Mouse (Mus musculus) embryonic facial prominence, embryonic 14.5 days (tissue): ENCODE data around the gene Klhl42. TPM values are rescaled to one million over a fixed set of nuclear protein-coding genes. Genes with fewer than 3 reads are reported as not detected.

ENCODE experiments used
- ATAC-seq: fragments of 200-750 bp; cut with Nextera tagmentation; 2 replicates; pipeline ENCODE4 v1.8.0; 2017; ENCODE audit warnings: low read depth, moderate number of reproducible peaks, moderate TSS enrichment
- DNase-seq: peaks from one replicate; pipeline ENCODE4 v3.0.0-alpha.2; 2015; ENCODE audit warnings: low spot score
- H3K27ac ChIP-seq: fragments of 300-500 bp; sonication (generic); replicated peaks from 2 replicates; pipeline ENCODE4 v1.5.1; 2014; ENCODE audit warnings: low read depth, mild to moderate bottlenecking, low read length, moderate library complexity
- H3K27me3 ChIP-seq: fragments of 300-500 bp; sonication (generic); replicated peaks from 2 replicates; pipeline ENCODE4 v1.6.1; 2014; ENCODE audit warnings: low read length; ENCODE audit not compliant: control insufficient read depth, insufficient read depth
- H3K36me3 ChIP-seq: fragments of 300-500 bp; sonication (generic); 2 replicates; pipeline ENCODE4 v1.6.1; 2014; ENCODE audit warnings: low read length, mixed read lengths; ENCODE audit not compliant: control insufficient read depth, insufficient read depth
- H3K4me1 ChIP-seq: fragments of 300-500 bp; sonication (generic); 2 replicates; pipeline ENCODE4 v1.6.1; 2014; ENCODE audit warnings: antibody characterized with exemption, low read length; ENCODE audit not compliant: control insufficient read depth, insufficient read depth
- H3K4me2 ChIP-seq: fragments of 300-500 bp; sonication (generic); 2 replicates; pipeline ENCODE4 v1.6.1; 2014; ENCODE audit warnings: low read depth, mild to moderate bottlenecking, low read length, moderate library complexity, mixed read lengths
- H3K4me3 ChIP-seq: fragments of 300-500 bp; sonication (generic); 2 replicates; pipeline ENCODE4 v1.5.1; 2014; ENCODE audit warnings: low read depth, mild to moderate bottlenecking, low read length
- H3K9ac ChIP-seq: fragments of 300-500 bp; sonication (generic); 2 replicates; pipeline ENCODE4 v1.6.1; 2014; ENCODE audit warnings: low read depth, mild to moderate bottlenecking, low read length, moderate library complexity, mixed read lengths
- H3K9me3 ChIP-seq: fragments of 300-500 bp; sonication (generic); 2 replicates; pipeline ENCODE4 v1.6.1; 2016; ENCODE audit warnings: low read length; ENCODE audit not compliant: control insufficient read depth
- WGBS: fragments of 180-500 bp; shearing (Covaris S2); extraction: QIAGEN DNeasy Blood & Tissue Kit; methylation state at CpG from one replicate; pipeline ENCODE4 v1.1.7; 2014; 5-methylcytosine and 5-hydroxymethylcytosine counted together
- polyA plus RNA-seq: library from polyadenylated mRNA; unstranded; fragments of >200 nt; fragmentation: Nextera tagmentation; extraction: Ambion mirVana; gene quantifications from 2 replicates; pipeline ENCODE4 v1.2.1, GENCODE M21; 2014

Klhl42 gene
- polyA plus RNA-seq, 1 experiment from 2014 or later = 13.3 TPM

DNA sequence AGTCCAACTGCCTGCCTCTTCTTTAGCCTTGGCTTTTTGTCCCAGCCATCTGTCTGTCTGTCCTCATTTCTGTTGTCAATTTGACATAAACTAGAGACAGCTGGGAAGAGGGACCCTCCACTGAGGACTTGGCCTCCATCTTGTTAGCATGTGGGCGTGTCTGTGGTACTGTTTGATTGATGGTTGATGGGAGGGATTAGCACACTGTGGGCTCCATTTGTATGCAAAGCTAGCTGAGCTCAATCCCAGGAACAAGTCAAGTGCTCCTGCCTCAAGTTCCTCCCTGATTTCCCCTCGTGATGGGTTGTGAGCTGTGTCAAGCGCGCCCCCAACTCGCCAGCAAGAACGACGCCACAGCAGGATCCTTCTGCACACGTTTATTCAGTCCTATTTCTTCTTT, 14.3 kb upstream of the Klhl42 start:
- no peaks in the 10 kb centered on the region for H3K27me3 ChIP-seq
- no peaks in the 10 kb centered on the region for H3K9me3 ChIP-seq
- H3K9ac ChIP-seq = no peak overlapping the region
- WGBS = 77% methylated on average over 8 of the region's 8 CpGs
- no peaks in the 10 kb centered on the region for H3K4me1 ChIP-seq
- H3K27ac ChIP-seq = no peak overlapping the region
- DNase-seq (no peak), ATAC-seq (no peak)
- peaks cover 21% of the 10 kb centered on the region for H3K36me3 ChIP-seq
- no peak overlapping the region for H3K4me3 ChIP-seq
- H3K4me2 ChIP-seq = no peak overlapping the region

DNA sequence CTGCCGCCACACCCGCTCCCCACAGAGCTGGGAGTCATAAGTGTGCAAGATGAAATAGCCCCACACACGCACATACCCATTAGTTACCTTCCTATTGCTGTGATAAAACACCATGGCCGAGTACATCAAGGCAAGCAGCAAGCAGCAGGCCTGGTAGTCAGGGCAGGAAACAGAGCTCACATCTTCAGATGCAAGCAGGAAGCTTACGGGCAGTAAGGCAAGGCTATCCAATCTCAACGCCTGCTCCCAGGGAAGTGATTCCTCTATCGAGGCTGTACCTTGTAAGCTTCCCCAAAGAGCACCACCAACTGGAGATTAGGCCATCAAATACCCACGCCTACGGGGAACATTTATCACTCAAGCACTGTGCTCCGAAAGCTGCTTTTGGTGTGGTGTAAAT, 11.3 kb upstream of the Klhl42 start:
- ATAC-seq (no peak), DNase-seq (no peak)
- H3K4me2 ChIP-seq = no peak overlapping the region
- no peaks in the 10 kb centered on the region for H3K4me1 ChIP-seq
- no peak overlapping the region for H3K9ac ChIP-seq
- 97% methylated on average over 10 of the region's 10 CpGs for WGBS
- no peaks in the 10 kb centered on the region for H3K27me3 ChIP-seq
- H3K36me3 ChIP-seq = peaks cover 6% of the 10 kb centered on the region; the same call in 1 of the 2 replicates
- H3K4me3 ChIP-seq = no peak overlapping the region
- H3K27ac ChIP-seq = no peak overlapping the region
- H3K9me3 ChIP-seq = no peaks in the 10 kb centered on the region

DNA sequence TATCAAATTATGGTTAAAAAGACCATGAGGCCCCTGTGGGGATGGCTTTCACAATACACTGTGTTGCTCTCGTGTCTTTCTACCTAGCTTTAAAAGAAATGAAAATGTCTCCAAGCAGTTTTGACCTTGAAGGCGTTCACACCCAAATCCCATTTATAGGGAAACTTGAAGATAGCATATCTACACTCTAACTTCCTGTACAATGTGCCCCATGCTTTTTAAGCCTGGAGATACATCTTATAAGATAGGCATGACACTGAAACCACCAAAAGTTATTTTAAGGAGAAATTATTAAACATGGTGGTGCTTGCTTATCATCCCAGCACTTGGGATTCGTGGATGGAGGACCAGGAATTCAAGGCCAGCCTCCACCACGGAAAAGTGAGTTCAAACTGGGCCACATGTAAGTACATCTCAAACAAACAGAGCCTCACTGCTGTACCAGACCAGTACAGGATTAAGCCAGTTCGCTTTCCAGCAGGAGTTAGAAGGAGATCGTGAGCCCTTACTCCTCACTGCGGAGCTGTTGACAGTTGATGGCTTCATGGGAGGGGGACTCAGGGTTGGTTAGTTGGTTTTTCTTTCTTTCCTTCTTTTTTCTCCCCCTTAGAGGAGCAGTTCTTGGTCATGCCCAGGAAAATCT, 5.7 kb upstream of the Klhl42 start:
- Histone ChIP-seq H3K36me3 (no peaks in the 10 kb centered on the region), H3K4me3 (no peak overlapping the region), H3K27me3 (no peaks in the 10 kb centered on the region), H3K9ac (no peak overlapping the region), H3K4me2 (no peak overlapping the region), H3K9me3 (no peaks in the 10 kb centered on the region), H3K4me1 (peaks cover 8% of the 10 kb centered on the region; the same call in 1 of the 2 replicates), H3K27ac (no peak overlapping the region)
- 61% methylated on average over 7 of the region's 7 CpGs for WGBS
- ATAC-seq = no peak
- no peak for DNase-seq

DNA sequence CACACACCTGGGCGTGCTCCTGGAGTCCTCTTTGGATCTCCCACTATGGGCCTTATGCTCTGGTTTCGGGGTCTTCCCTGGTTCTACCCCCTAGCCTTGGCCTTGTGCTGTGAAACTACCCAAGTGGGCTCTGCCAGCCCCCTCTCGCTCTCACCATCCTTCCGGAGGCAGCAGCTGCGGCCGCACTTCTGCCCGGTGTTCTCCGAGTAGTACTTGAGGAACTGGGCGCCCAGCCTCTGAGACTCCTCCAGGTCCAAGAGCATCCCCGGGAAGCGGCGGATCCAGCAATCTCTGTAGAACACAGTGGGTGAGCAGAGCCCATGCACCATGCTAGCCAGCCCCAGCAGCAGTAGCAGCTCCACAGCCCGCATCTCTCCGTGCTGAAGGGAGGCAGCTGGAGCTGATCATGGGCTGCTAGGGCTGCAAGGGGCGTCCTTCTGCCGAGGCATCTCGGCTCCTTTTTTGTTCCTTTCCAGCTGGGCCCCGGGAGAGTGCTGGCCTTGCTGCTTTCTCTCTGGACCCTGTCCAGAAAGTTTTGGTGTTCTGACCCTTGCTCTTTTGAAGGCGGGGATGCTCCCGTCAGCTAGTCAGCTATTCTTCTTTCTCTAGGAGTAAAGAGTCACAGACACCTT, 4.5 kb upstream of the Klhl42 start, which contains the start of gene Mansc4:
Gene Mansc4 (minus strand): TSS at position 439 of the 632 bp plus-strand sequence.
- DNase-seq = peak; percentile 63
- H3K36me3 ChIP-seq = no peaks in the 10 kb centered on the region

DNA sequence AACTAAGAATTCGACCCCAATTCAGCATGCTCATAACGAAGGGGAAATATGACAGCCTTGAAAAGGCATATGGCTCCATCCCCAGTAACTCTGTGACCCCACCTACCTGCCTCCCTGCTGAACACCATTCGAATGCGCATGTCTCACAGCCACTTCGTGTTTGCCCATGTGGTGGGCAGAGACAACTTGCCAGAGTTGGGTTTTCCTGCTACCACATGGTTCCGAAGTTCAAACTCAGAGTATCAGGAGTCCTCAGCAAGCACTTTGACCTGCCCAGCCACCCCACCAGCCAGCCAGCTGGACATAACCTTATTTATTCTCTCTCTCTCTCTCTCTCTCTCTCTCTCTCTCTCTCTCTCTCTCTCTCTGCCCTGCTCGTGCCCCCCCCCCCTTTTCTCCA, 3.4 kb upstream of the Klhl42 start:
- Histone ChIP-seq H3K4me3 (no peak overlapping the region), H3K4me1 (peaks cover 17% of the 10 kb centered on the region), H3K36me3 (no peaks in the 10 kb centered on the region), H3K9ac (no peak overlapping the region), H3K27ac (no peak overlapping the region), H3K4me2 (no peak overlapping the region), H3K9me3 (no peaks in the 10 kb centered on the region), H3K27me3 (no peaks in the 10 kb centered on the region)
- no peak for ATAC-seq
- DNase-seq = no peak
- 30% methylated on average over 7 of the region's 7 CpGs for WGBS

More for the DNA sequence above, 4.5 kb upstream of the Klhl42 start, which contains the start of gene Mansc4:
- Histone ChIP-seq H3K9me3 (no peaks in the 10 kb centered on the region), H3K27ac (peak within 1 kb of the TSS; percentile 42; the same call in 1 of the 2 replicates), H3K4me2 (peak within 1 kb of the TSS; percentile 59), H3K27me3 (no peaks in the 10 kb centered on the region), H3K4me3 (peak within 1 kb of the TSS; percentile 29), H3K9ac (peak within 1 kb of the TSS; percentile 58), H3K4me1 (peaks cover 12% of the 10 kb centered on the region)
- ATAC-seq = 0 out of 2 replicates have a peak, but pooled peaks have one; percentile 9
- 8% methylated on average over 18 of the region's 20 CpGs for WGBS

DNA sequence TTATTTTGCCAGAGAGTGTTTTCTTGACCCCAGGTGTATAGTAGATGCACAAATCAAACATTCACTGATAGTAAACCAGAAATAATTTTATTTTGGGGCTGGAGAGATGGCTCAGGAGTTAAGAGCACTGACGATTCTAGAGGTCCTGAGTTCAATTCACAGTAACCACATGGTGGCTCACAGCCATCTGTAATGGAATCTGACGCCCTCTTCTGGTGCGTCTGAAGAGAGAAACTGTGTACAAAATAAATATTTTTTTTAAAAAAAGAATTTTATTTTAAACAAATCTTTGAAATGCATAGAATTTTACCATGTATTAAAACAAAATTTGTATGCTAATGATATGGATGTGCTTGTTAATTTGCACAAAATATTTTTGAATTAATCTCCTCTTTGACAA, 2.7 kb upstream of the Klhl42 start:
- WGBS = 72% methylated on average over 3 of the region's 3 CpGs
- Histone ChIP-seq H3K27me3 (no peaks in the 10 kb centered on the region), H3K36me3 (no peaks in the 10 kb centered on the region), H3K9me3 (no peaks in the 10 kb centered on the region), H3K4me2 (no peak overlapping the region), H3K4me1 (peaks cover 17% of the 10 kb centered on the region), H3K4me3 (no peak overlapping the region), H3K27ac (no peak overlapping the region), H3K9ac (no peak overlapping the region)
- ATAC-seq = no peak
- no peak for DNase-seq

DNA sequence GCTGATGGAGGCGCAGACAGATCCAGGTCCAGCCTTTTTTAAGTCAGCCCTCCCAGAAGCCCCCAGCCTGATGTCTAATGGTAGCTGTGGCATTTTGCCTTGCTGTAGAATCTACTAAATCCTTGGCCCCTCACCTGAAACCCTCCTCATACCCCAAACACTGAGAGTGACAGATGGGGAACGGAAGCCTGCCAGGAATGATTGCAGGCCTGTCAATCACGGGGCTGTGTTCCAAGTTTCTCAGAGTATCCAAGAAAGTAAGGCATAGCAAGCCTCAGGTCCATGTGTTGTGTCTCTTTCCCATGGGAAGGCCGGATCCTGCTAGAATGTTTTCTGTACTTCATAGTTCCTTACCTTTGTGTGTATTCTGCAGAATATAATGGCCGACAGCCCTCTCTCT, 988 bp upstream of the Klhl42 start:
- DNase-seq (no peak), ATAC-seq (no peak)
- H3K9me3 ChIP-seq = no peaks in the 10 kb centered on the region
- H3K9ac ChIP-seq = no peak overlapping the region
- 55% methylated on average over 5 of the region's 5 CpGs for whole genome bisulfite sequencing
- H3K36me3 ChIP-seq = peaks cover 8% of the 10 kb centered on the region; the same call in 1 of the 2 replicates
- no peak overlapping the region for H3K27ac ChIP-seq
- no peaks in the 10 kb centered on the region for H3K27me3 ChIP-seq
- H3K4me1 ChIP-seq = peaks cover 28% of the 10 kb centered on the region
- H3K4me3 ChIP-seq = no peak overlapping the region
- peak overlapping the region; percentile 96; the same call in 1 of the 2 replicates for H3K4me2 ChIP-seq

DNA sequence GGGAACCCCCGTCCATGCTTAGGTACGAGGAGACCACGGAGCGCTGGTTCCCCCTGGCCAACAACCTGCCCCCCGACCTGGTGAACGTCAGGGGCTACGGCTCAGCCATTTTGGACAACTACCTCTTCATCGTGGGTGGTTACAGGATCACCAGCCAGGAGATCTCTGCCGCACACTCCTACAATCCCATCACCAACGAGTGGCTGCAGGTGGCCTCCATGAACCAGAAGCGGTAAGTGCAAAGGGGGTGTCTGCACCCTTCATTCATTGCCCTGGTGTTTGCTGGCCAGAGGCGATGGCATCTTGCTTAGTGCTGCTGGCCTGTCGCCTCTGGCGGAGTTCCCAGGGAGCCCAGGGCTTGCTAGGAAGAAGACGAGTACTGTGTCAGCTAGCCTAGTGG, 957 bp downstream of the Klhl42 start:
- Histone ChIP-seq H3K9ac (peak overlapping the region; percentile 90), H3K36me3 (peaks cover 16% of the 10 kb centered on the region; the same call in 1 of the 2 replicates), H3K27me3 (no peaks in the 10 kb centered on the region), H3K4me3 (peak overlapping the region; percentile 86), H3K4me1 (peaks cover 23% of the 10 kb centered on the region), H3K4me2 (peak overlapping the region; percentile 96), H3K27ac (peak overlapping the region; percentile 81; the same call in 1 of the 2 replicates), H3K9me3 (no peaks in the 10 kb centered on the region)
- ATAC-seq = peak; percentile 9
- 3% methylated on average over 10 of the region's 15 CpGs for whole genome bisulfite sequencing
- no peak for DNase-seq
